Mouse (Mus musculus) heart, postnatal 25 days (tissue): Measurements from ENCODE around the gene Arsj. TPM values are rescaled to one million over a fixed set of nuclear protein-coding genes. Genes with fewer than 3 reads are reported as not detected.

Source experiments
- DNase-seq: peaks from one replicate; pipeline ENCODE4 v3.0.0; 2022; ENCODE audit warnings: low spot score
- intact Hi-C: fragments of 180-260 bp; cut with DNase I; formaldehyde crosslinking; loops from one replicate; pipeline ENCODE4 v1.15.1; 2025
- total RNA-seq, 2 experiments: library from RNA; stranded (reverse); gene quantifications; 2 replicates each; pipeline ENCODE4 v1.2.3; 2021

The Arsj gene
- total RNA-seq, result under 1 TPM; 0.56 to 0.60 TPM

GRCm38 (mm10) chr3:126363568-126364505, at the start of gene Arsj:
Arsj (plus strand) TSS chr3:126363684.
- intact Hi-C loops, result no loop called here
- DNase-seq, result peak; percentile 23

GRCm38 (mm10) chr3:126324872-126325498, 38.5 kb upstream of the Arsj start:
- intact Hi-C loops, result no loop called here
- DNase-seq, result no peak

- DNase-seq, result no peak
- intact Hi-C loops, result no loop called here
Measured at GRCm38 (mm10) chr3:126325891-126326627, 37.4 kb upstream of the Arsj start.

GRCm38 (mm10) chr3:126326628-126327325, 36.7 kb upstream of the Arsj start:
- DNase-seq, result no peak
- intact Hi-C loops, result no loop called here

- intact Hi-C loops, result no loop called here
- no peak for DNase-seq
Measured at GRCm38 (mm10) chr3:126335329-126335728, 28.2 kb upstream of the Arsj start.

- DNase-seq, result no peak
- intact Hi-C loops, result no loop called here
Measured at GRCm38 (mm10) chr3:126344745-126345144, 18.7 kb upstream of the Arsj start.

GRCm38 (mm10) chr3:126359760-126360159, 3.7 kb upstream of the Arsj start:
- no peak for DNase-seq
- intact Hi-C loops, result no loop called here

- no peak for DNase-seq
- intact Hi-C loops, result no loop called here
Measured at GRCm38 (mm10) chr3:126362392-126362791, 1.1 kb upstream of the Arsj start.

GRCm38 (mm10) chr3:126362931-126363525, 456 bp upstream of the Arsj start:
- intact Hi-C loops, result no loop called here
- no peak for DNase-seq

GRCm38 (mm10) chr3:126364555-126364954, 1.1 kb downstream of the Arsj start:
- intact Hi-C loops, result no loop called here
- no peak for DNase-seq

- peak; percentile 17 for DNase-seq
- intact Hi-C loops, result no loop called here
Measured at GRCm38 (mm10) chr3:126370571-126370970, 7.1 kb downstream of the Arsj start.

GRCm38 (mm10) chr3:126372815-126373545, 9.5 kb downstream of the Arsj start:
- intact Hi-C loops, result no loop called here

GRCm38 (mm10) chr3:126373721-126374120, 10.2 kb downstream of the Arsj start:
- intact Hi-C loops, result no loop called here
- no peak for DNase-seq

More at GRCm38 (mm10) chr3:126372815-126373545, 9.5 kb downstream of the Arsj start:
- no peak for DNase-seq

- intact Hi-C loops, result no loop called here
- DNase-seq, result no peak
Measured at GRCm38 (mm10) chr3:126379252-126379651, 15.8 kb downstream of the Arsj start.

GRCm38 (mm10) chr3:126379702-126380101, 16.2 kb downstream of the Arsj start:
- no peak for DNase-seq
- intact Hi-C loops, result no loop called here

GRCm38 (mm10) chr3:126383276-126383675, 19.8 kb downstream of the Arsj start:
- intact Hi-C loops, result no loop called here
- DNase-seq, result no peak

- no peak for DNase-seq
- intact Hi-C loops, result no loop called here
Measured at GRCm38 (mm10) chr3:126384657-126385438, 21.4 kb downstream of the Arsj start.

GRCm38 (mm10) chr3:126397451-126397850, 34.0 kb downstream of the Arsj start:
- no peak for DNase-seq
- intact Hi-C loops, result no loop called here
